Mouse (Mus musculus) embryonic facial prominence, embryonic 14.5 days (tissue): Measurements from ENCODE around the gene Dok1. TPM values are rescaled to one million over a fixed set of nuclear protein-coding genes. Genes with fewer than 3 reads are reported as not detected.

Source experiments
- ATAC-seq: fragments of 200-750 bp; cut with Nextera tagmentation; 2 replicates; pipeline ENCODE4 v1.8.0; 2017; ENCODE audit warnings: low read depth, moderate number of reproducible peaks, moderate TSS enrichment
- DNase-seq: peaks from one replicate; pipeline ENCODE4 v3.0.0-alpha.2; 2015; ENCODE audit warnings: low spot score
- H3K27ac ChIP-seq: fragments of 300-500 bp; sonication (generic); replicated peaks from 2 replicates; pipeline ENCODE4 v1.5.1; 2014; ENCODE audit warnings: low read depth, mild to moderate bottlenecking, low read length, moderate library complexity
- H3K27me3 ChIP-seq: fragments of 300-500 bp; sonication (generic); replicated peaks from 2 replicates; pipeline ENCODE4 v1.6.1; 2014; ENCODE audit warnings: low read length; ENCODE audit not compliant: control insufficient read depth, insufficient read depth
- H3K36me3 ChIP-seq: fragments of 300-500 bp; sonication (generic); 2 replicates; pipeline ENCODE4 v1.6.1; 2014; ENCODE audit warnings: low read length, mixed read lengths; ENCODE audit not compliant: control insufficient read depth, insufficient read depth
- H3K4me1 ChIP-seq: fragments of 300-500 bp; sonication (generic); 2 replicates; pipeline ENCODE4 v1.6.1; 2014; ENCODE audit warnings: antibody characterized with exemption, low read length; ENCODE audit not compliant: control insufficient read depth, insufficient read depth
- H3K4me2 ChIP-seq: fragments of 300-500 bp; sonication (generic); 2 replicates; pipeline ENCODE4 v1.6.1; 2014; ENCODE audit warnings: low read depth, mild to moderate bottlenecking, low read length, moderate library complexity, mixed read lengths
- H3K4me3 ChIP-seq: fragments of 300-500 bp; sonication (generic); 2 replicates; pipeline ENCODE4 v1.5.1; 2014; ENCODE audit warnings: low read depth, mild to moderate bottlenecking, low read length
- H3K9ac ChIP-seq: fragments of 300-500 bp; sonication (generic); 2 replicates; pipeline ENCODE4 v1.6.1; 2014; ENCODE audit warnings: low read depth, mild to moderate bottlenecking, low read length, moderate library complexity, mixed read lengths
- H3K9me3 ChIP-seq: fragments of 300-500 bp; sonication (generic); 2 replicates; pipeline ENCODE4 v1.6.1; 2016; ENCODE audit warnings: low read length; ENCODE audit not compliant: control insufficient read depth
- WGBS: fragments of 180-500 bp; shearing (Covaris S2); extraction: QIAGEN DNeasy Blood & Tissue Kit; methylation state at CpG from one replicate; pipeline ENCODE4 v1.1.7; 2014; 5-methylcytosine and 5-hydroxymethylcytosine counted together
- polyA plus RNA-seq: library from polyadenylated mRNA; unstranded; fragments of >200 nt; fragmentation: Nextera tagmentation; extraction: Ambion mirVana; gene quantifications from 2 replicates; pipeline ENCODE4 v1.2.1, GENCODE M21; 2014

Dok1 gene
- 6.7 and 8.7 TPM in 2 replicates for polyA plus RNA-seq

- Histone ChIP-seq H3K9me3 (no peaks in the 10 kb centered on the region), H3K9ac (peak within 1 kb of the TSS; percentile 60), H3K36me3 (no peaks in the 10 kb centered on the region; the same call in 1 of the 2 replicates), H3K27me3 (peaks cover 14% of the 10 kb centered on the region; the same call in 1 of the 2 replicates), H3K27ac (peak within 1 kb of the TSS; percentile 80), H3K4me1 (peaks cover 23% of the 10 kb centered on the region), H3K4me3 (peak within 1 kb of the TSS; percentile 56), H3K4me2 (peak within 1 kb of the TSS; percentile 63)
- WGBS: under 1% methylated on average over 50 of the region's 51 CpGs
- peak; percentile 83 for ATAC-seq
- peak; percentile 91 for DNase-seq
Observed at GRCm38 (mm10) chr6:83033249-83034185, at the start of gene Dok1, which contains the start of gene Loxl3. Gene Dok1 (minus strand): TSS chr6:83033471. Gene Loxl3 (plus strand): TSS chr6:83034173.

DNA sequence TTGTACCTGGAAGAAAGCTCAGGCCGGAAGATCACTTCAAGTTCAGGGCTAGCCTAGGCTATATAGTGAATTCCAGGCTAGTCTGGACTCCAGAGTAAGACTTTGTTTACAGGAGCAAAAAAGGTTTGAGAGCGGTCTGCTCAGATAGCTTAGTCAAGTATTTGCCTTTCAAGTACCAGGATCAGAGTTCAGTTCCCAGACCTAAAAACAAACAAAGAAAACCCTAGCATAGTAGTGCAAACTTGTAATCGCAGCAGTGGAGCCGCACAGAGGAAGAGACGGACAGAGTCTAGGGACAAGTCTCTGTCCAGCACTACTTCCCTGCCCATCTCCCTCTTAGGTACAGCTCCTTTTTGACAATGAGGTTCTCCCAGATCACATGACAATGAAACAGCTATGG lies 46.9 kb upstream of the Dok1 start:
- no peak overlapping the region for H3K4me2 ChIP-seq
- DNase-seq (no peak), ATAC-seq (no peak)
- peaks cover 41% of the 10 kb centered on the region for H3K27me3 ChIP-seq
- H3K27ac ChIP-seq: no peak overlapping the region
- H3K9ac ChIP-seq: no peak overlapping the region
- WGBS: 97% methylated on average over 5 of the region's 5 CpGs
- no peak overlapping the region for H3K4me3 ChIP-seq
- H3K9me3 ChIP-seq: no peaks in the 10 kb centered on the region
- H3K36me3 ChIP-seq: peaks cover 20% of the 10 kb centered on the region
- peaks cover 11% of the 10 kb centered on the region for H3K4me1 ChIP-seq

GRCm38 (mm10) chr6:83078324-83078858 lies 45.1 kb upstream of the Dok1 start:
- WGBS: under 1% methylated on average over 40 of the region's 46 CpGs
- DNase-seq (peak; percentile 98), ATAC-seq (peak; percentile 94)
- H3K9me3 ChIP-seq: no peaks in the 10 kb centered on the region
- H3K4me3 ChIP-seq: peak overlapping the region; percentile 72
- H3K27ac ChIP-seq: peak overlapping the region; percentile 90
- peaks cover 11% of the 10 kb centered on the region for H3K4me1 ChIP-seq
- H3K27me3 ChIP-seq: peaks cover 41% of the 10 kb centered on the region
- H3K36me3 ChIP-seq: peaks cover 20% of the 10 kb centered on the region
- H3K4me2 ChIP-seq: peak overlapping the region; percentile 96
- peak overlapping the region; percentile 79 for H3K9ac ChIP-seq

DNA sequence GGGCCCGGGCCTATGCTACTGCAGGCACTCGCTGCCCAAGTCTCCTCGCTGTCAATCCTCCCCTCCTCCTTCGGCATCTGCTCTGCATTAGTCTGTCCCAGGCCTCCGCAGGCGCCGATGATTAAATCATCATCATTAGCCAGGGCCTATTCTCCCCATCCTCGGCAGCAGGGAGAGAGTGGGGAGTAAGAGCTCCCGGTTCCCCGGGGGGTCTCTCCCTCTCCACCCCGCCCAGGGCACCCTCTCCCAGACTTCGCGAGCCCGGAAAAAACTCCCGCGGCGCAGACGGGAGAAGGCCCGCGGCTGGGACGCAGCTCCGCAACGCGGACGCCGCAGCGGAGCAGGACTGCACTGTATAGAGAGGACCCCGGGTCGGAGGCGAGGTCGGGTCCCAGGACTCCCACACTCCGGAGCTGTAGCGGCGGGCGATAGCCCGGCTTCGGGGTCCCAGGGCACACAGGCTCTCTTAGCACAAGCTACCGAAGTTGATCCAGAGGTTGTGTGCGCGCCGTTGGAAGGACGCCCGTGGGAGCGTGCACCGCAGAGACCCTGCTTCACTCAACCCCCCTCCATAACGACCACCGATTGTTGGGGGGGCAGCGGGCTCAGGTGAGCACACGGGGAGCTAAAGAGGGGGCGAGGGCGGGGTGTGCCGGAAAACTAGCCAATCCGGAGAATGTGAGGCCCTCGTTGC lies 44.5 kb upstream of the Dok1 start, which contains the start of gene Pcgf1:
Gene Pcgf1 (plus strand): TSS at position 240 of the 694 bp plus-strand sequence.
- Histone ChIP-seq H3K4me1 (peaks cover 11% of the 10 kb centered on the region), H3K27ac (peak within 1 kb of the TSS; percentile 90), H3K27me3 (peaks cover 40% of the 10 kb centered on the region), H3K9ac (peak within 1 kb of the TSS; percentile 79), H3K4me3 (peak within 1 kb of the TSS; percentile 72), H3K4me2 (peak within 1 kb of the TSS; percentile 96), H3K36me3 (peaks cover 20% of the 10 kb centered on the region), H3K9me3 (no peaks in the 10 kb centered on the region)
- WGBS: under 1% methylated on average over 50 of the region's 54 CpGs
- DNase-seq: peak; percentile 98
- ATAC-seq: peak; percentile 74

GRCm38 (mm10) chr6:83074979-83075378 lies 41.7 kb upstream of the Dok1 start:
- no peak for ATAC-seq
- H3K9me3 ChIP-seq: no peaks in the 10 kb centered on the region
- H3K36me3 ChIP-seq: no peaks in the 10 kb centered on the region
- 23% methylated on average over 2 of the region's 2 CpGs for WGBS
- peaks cover 17% of the 10 kb centered on the region for H3K4me1 ChIP-seq
- H3K4me3 ChIP-seq: no peak overlapping the region
- H3K4me2 ChIP-seq: no peak overlapping the region
- H3K27ac ChIP-seq: no peak overlapping the region
- no peak for DNase-seq
- H3K27me3 ChIP-seq: peaks cover 62% of the 10 kb centered on the region
- H3K9ac ChIP-seq: no peak overlapping the region

- no peak for DNase-seq
- Histone ChIP-seq H3K36me3 (no peaks in the 10 kb centered on the region), H3K27ac (no peak overlapping the region), H3K9me3 (no peaks in the 10 kb centered on the region), H3K4me2 (peak overlapping the region; percentile 20; the same call in 1 of the 2 replicates), H3K4me3 (peak overlapping the region; percentile 25), H3K4me1 (peaks cover 5% of the 10 kb centered on the region), H3K27me3 (peaks cover 95% of the 10 kb centered on the region), H3K9ac (no peak overlapping the region)
- WGBS: 0% methylated on average over 14 of the region's 24 CpGs
- ATAC-seq: peak; percentile 41; the same call in 1 of the 2 replicates
Observed at GRCm38 (mm10) chr6:83071220-83071619, 37.9 kb upstream of the Dok1 start.

GRCm38 (mm10) chr6:83070311-83071219 lies 37.3 kb upstream of the Dok1 start:
- WGBS: 2% methylated on average over 37 of the region's 58 CpGs

DNA sequence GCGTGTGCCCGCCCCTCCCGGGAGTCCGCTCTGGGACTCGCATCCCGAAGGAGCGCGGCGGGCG lies 36.8 kb upstream of the Dok1 start, which contains the start of gene Tlx2:
Gene Tlx2 (minus strand): TSS at position 47 of the 64 bp plus-strand sequence.
- no peak for DNase-seq
- peak within 1 kb of the TSS; percentile 1; the same call in 1 of the 2 replicates for H3K9ac ChIP-seq
- peaks cover 96% of the 10 kb centered on the region for H3K27me3 ChIP-seq
- H3K4me3 ChIP-seq: peak within 1 kb of the TSS; percentile 25
- no peaks in the 10 kb centered on the region for H3K9me3 ChIP-seq
- peak within 1 kb of the TSS; percentile 42 for H3K4me2 ChIP-seq
- H3K4me1 ChIP-seq: peaks cover 5% of the 10 kb centered on the region
- ATAC-seq: no peak
- no peaks in the 10 kb centered on the region for H3K36me3 ChIP-seq
- H3K27ac ChIP-seq: no peak within 1 kb of the TSS
- WGBS: 0% methylated on average over 3 of the region's 10 CpGs

More at GRCm38 (mm10) chr6:83070311-83071219, 37.3 kb upstream of the Dok1 start:
- H3K27ac ChIP-seq: no peak overlapping the region
- H3K4me2 ChIP-seq: peak overlapping the region; percentile 42
- peaks cover 5% of the 10 kb centered on the region for H3K4me1 ChIP-seq
- H3K36me3 ChIP-seq: no peaks in the 10 kb centered on the region
- peaks cover 96% of the 10 kb centered on the region for H3K27me3 ChIP-seq
- 0 out of 2 replicates have a peak overlapping the region, but pooled peaks have one; percentile 1 for H3K9ac ChIP-seq
- no peaks in the 10 kb centered on the region for H3K9me3 ChIP-seq
- ATAC-seq: no peak
- H3K4me3 ChIP-seq: peak overlapping the region; percentile 25
- no peak for DNase-seq
